ENCODE assay signal across 7 mouse cellular contexts in the genomic region with DNA sequence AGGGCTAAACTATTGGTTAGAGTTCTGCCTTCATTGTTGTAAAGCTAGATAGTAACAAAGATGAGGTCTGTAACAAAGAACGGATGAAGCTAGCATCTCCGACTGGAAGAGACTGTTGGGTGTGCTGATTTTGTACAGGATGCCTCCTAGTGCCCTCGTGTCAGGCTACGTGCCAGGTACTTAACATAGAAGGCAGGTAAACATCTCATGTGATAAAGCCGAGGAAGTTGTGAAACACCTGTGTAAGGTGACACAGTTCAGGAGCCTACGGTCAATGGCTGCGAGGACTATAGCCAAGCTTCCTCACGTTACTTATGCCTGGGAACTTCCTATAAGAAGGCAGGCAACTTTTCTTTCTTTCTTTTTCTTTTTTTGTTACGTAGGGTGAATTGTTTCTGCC. TPM values are rescaled to one million over a fixed set of nuclear protein-coding genes. Genes with fewer than 3 reads are reported as not detected.
DNase-seq lines count a peak whose midpoint lies in the region; ATAC-seq and TF ChIP-seq lines count a peak whose summit lies in the region.

A gene (plus strand): TSS at position 49 of the 400 bp plus-strand sequence.

- H3K9me3 ChIP-seq in E14TG2a.4 (ENCODE audit: low read length), result no peaks in the 10 kb centered on the region
- no peaks in the 10 kb centered on the region for H3K9me3 ChIP-seq in hindbrain, embryonic 15.5 days
- no peaks in the 10 kb centered on the region for H3K9me3 ChIP-seq in liver, embryonic 14.5 days (ENCODE audit: control insufficient read depth, low read length)

- no peak for TF ChIP-seq CTCF in E14TG2a.4 (conservative IDR thresholded peaks at IDR 0.05; ENCODE audit: low read length)
- TF ChIP-seq CTCF in gastrocnemius, adult 2 months (IDR thresholded peaks at IDR 0.05), result no peak
- TF ChIP-seq CTCF in liver, embryonic 14.5 days (IDR thresholded peaks at IDR 0.05; ENCODE audit: low read depth), result no peak

- H3K36me3 ChIP-seq in E14TG2a.4 (ENCODE audit: insufficient read depth, low read length), result no peaks in the 10 kb centered on the region
- no peaks in the 10 kb centered on the region for H3K36me3 ChIP-seq in hindbrain, embryonic 15.5 days
- H3K36me3 ChIP-seq in liver, embryonic 14.5 days (replicated peaks; ENCODE audit: control insufficient read depth, insufficient read depth, low read depth), result no peaks in the 10 kb centered on the region

- H3K4me3 ChIP-seq in E14TG2a.4 (replicated peaks; ENCODE audit: low read length), result peak within 1 kb of the TSS; percentile 93
- H3K4me3 ChIP-seq in gastrocnemius, adult 2 months, result peak within 1 kb of the TSS; percentile 97
- H3K4me3 ChIP-seq in hindbrain, embryonic 15.5 days, result peak within 1 kb of the TSS; percentile 100
- peak within 1 kb of the TSS; percentile 56 to 75 for H3K4me3 ChIP-seq in liver, embryonic 14.5 days (ENCODE audit: insufficient read depth in 1 of 2, low read depth in 2 of 2, low read length in 2 of 2)

- H3K27me3 ChIP-seq in E14TG2a.4 (ENCODE audit: insufficient read depth, low read length), result peaks cover 5% of the 10 kb centered on the region; the same call in 1 of the 2 replicates
- H3K27me3 ChIP-seq in hindbrain, embryonic 15.5 days, result no peaks in the 10 kb centered on the region
- no peaks in the 10 kb centered on the region for H3K27me3 ChIP-seq in liver, embryonic 14.5 days (ENCODE audit: control insufficient read depth, insufficient read depth, low read length)

- ATAC-seq in activated CD4-positive, CD25-positive, alpha-beta regulatory T cell, adult 4 months, result no peak
- ATAC-seq in hindbrain, embryonic 15.5 days (ENCODE audit: low FRiP score, low read depth), result no peak
- no peak for ATAC-seq in liver, embryonic 14.5 days (ENCODE audit: insufficient read depth)
- ATAC-seq in neutrophil, adult 5-6 weeks (ENCODE audit: extremely low read depth, insufficient number of reproducible peaks, low FRiP score, poor library complexity, severe bottlenecking), result no peak

- H3K4me2 ChIP-seq in hindbrain, embryonic 15.5 days, result peak within 1 kb of the TSS; percentile 75
- peak within 1 kb of the TSS; percentile 92 for H3K4me2 ChIP-seq in liver, embryonic 14.5 days (ENCODE audit: low read depth)

- intact Hi-C loops in gastrocnemius, adult 2 months (cut with DNase I), result no loop called here

- 19% methylated on average over 9 of the region's 9 CpGs for WGBS in hindbrain, embryonic 15.5 days
- 35% methylated on average over 9 of the region's 9 CpGs for WGBS in liver, embryonic 14.5 days (ENCODE audit: insufficient replicate concordance)

- peak within 1 kb of the TSS; percentile 91 for H3K9ac ChIP-seq in hindbrain, embryonic 15.5 days
- H3K9ac ChIP-seq in liver, embryonic 14.5 days (replicated peaks), result peak within 1 kb of the TSS; percentile 65

- DNase-seq in gastrocnemius, adult 2 months, result no peak
- DNase-seq in liver, embryonic 14.5 days (ENCODE audit: low read depth in 3 of 3, low spot score in 3 of 3), result no peak
- no peak for DNase-seq in cerebellum, postnatal 36 days

- TF ChIP-seq EP300 in liver, embryonic 14.5 days (IDR thresholded peaks at IDR 0.05; ENCODE audit: low read depth), result no peak

- H3K27ac ChIP-seq in gastrocnemius, adult 2 months, result peak within 1 kb of the TSS; percentile 93
- H3K27ac ChIP-seq in hindbrain, embryonic 15.5 days (replicated peaks), result peak within 1 kb of the TSS; percentile 90
- no peak within 1 kb of the TSS for H3K27ac ChIP-seq in liver, embryonic 14.5 days

- H3K4me1 ChIP-seq in E14TG2a.4 (replicated peaks; ENCODE audit: low read depth, low read length), result peaks cover 39% of the 10 kb centered on the region
- peaks cover 30% of the 10 kb centered on the region for H3K4me1 ChIP-seq in hindbrain, embryonic 15.5 days (replicated peaks)
- peaks cover 16 to 24% of the 10 kb centered on the region in 2 experiments for H3K4me1 ChIP-seq in liver, embryonic 14.5 days (replicated peaks; ENCODE audit: control insufficient read depth in 2 of 2, insufficient read depth in 2 of 2, low read length in 1 of 2)

RNA-seq across cellular contexts. Expression of the gene that starts here (rescaled TPM):
- polyA plus RNA-seq in activated CD4-positive, CD25-positive, alpha-beta regulatory T cell, adult 4 months (2017; shearing (Covaris generic)), result 10 to 100 TPM; 18.5 to 24.0 TPM
- 10 to 100 TPM; 18.0 to 18.6 TPM for total RNA-seq in gastrocnemius, adult 2 months (2021)
- polyA plus RNA-seq in hindbrain, embryonic 15.5 days (2015; fragmentation: Nextera tagmentation; extraction: Ambion mirVana), result 34.1 and 38.0 TPM in 2 replicates
- polyA plus RNA-seq in liver, embryonic 14.5 days (2012; rRNA removed), result 8.4 and 9.2 TPM in 2 replicates
- polyA plus RNA-seq in liver, embryonic 14.5 days (2014; fragmentation: Nextera tagmentation; extraction: Ambion mirVana), result 9.0 and 10.5 TPM in 2 replicates
- total RNA-seq in neutrophil, adult 5-6 weeks (2017), result 18.2 and 18.9 TPM in 2 replicates
